Mouse (Mus musculus) olfactory bulb, adult 2 months (tissue): ENCODE measurements around the gene Cops7b.

Experiments
- CTCF ChIP-seq: fragments of 200-500 bp; IDR thresholded peaks from 2 replicates; pipeline ENCODE4 v1.5.1; 2012; ENCODE audit warnings: low read depth, mild to moderate bottlenecking, low read length, moderate library complexity; ENCODE audit not compliant: insufficient read depth
- POLR2A ChIP-seq: fragments of 200-500 bp; IDR thresholded peaks from 2 replicates; pipeline ENCODE4 v1.6.1; 2012; ENCODE audit warnings: mild to moderate bottlenecking, low read depth, low read length, moderate library complexity; ENCODE audit not compliant: insufficient read depth

GRCm38 (mm10) chr1:86612081-86612480 lies 29.4 kb downstream of the Cops7b start:
- TF ChIP-seq CTCF = no peak
- TF ChIP-seq POLR2A = no peak
